Mouse (Mus musculus): ENCODE measurements around the gene Htra2.

- TF ChIP-seq POLR2A (IDR thresholded peaks at IDR 0.05; ENCODE audit: insufficient read length, low read depth) (no peak), MYOD1 (IDR thresholded peaks at IDR 0.05; ENCODE audit: control insufficient read depth in 1 of 3, insufficient read length in 2 of 3, low read depth in 2 of 3) (no peak)
Measured at GRCm38 (mm10) chr6:83005444-83006011, 49.5 kb downstream of the Htra2 start.
